Mouse (Mus musculus): ENCODE data around the gene Cacnb4.

DNA sequence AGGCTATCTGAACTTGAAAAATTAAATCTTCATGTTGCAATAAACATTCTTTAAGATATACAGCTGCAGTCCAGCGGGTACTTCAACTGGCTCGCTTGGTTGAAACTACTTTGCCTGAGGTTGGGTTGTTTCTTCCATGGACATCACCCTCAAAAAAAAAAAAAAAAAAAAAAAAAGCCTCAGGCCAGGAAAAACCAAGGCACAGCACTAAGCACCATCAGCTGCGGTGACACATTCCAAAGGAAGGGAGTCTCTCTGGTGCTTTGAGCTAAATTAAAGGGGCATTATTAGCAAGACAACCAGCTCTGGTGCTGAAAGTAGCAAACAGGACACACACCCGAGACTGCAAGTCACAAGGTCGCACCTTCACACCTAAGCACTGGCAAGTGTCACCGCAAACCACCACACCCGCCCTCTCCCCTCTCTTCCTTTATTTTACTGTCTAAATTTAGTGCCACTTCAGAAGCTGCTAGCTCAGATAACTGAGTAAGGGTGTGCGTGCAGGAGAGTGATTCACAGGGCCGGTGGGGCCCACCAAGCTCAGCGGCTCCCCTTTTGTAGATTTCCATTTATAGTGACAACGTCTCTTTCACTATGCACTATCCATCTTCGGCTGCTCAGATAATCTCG lies 105.2 kb downstream of the Cacnb4 start:
- TF ChIP-seq CTCF (IDR thresholded peaks at IDR 0.05; ENCODE audit: low read depth, low read length) (no peak), POLR2A (IDR thresholded peaks at IDR 0.05; ENCODE audit: insufficient read depth, low read length) (no peak)

All from ES-Bruce4 (cell line).